Mouse (Mus musculus) cortical plate, adult 2 months (tissue): ENCODE data around the gene Tex30. TPM values are rescaled to one million over a fixed set of nuclear protein-coding genes. Genes with fewer than 3 reads are reported as not detected.
A peak's percentile ranks its signal among the peaks of the same experiment; 100 is the strongest.

Experiments
- H3K27ac ChIP-seq: fragments of 200-500 bp; 2 replicates; pipeline ENCODE4 v1.5.1; 2012; ENCODE audit warnings: low read length, control low read depth, inconsistent platforms; ENCODE audit not compliant: insufficient read depth
- H3K4me1 ChIP-seq: fragments of 200-500 bp; 2 replicates; pipeline ENCODE4 v1.6.1; 2011; ENCODE audit warnings: low read length; ENCODE audit not compliant: control insufficient read depth, insufficient read depth
- H3K4me3 ChIP-seq: fragments of 200-500 bp; 2 replicates; pipeline ENCODE4 v1.5.1; 2011; ENCODE audit warnings: mild to moderate bottlenecking, low read length, control low read depth; ENCODE audit not compliant: insufficient read depth
- CTCF ChIP-seq: fragments of 200-500 bp; IDR thresholded peaks from 2 replicates; pipeline ENCODE4 v1.5.1; 2011; ENCODE audit warnings: mild to moderate bottlenecking, control low read depth, low read length; ENCODE audit not compliant: insufficient read depth; ENCODE audit errors: extremely low read depth
- POLR2A ChIP-seq: fragments of 200-500 bp; IDR thresholded peaks from 2 replicates; pipeline ENCODE4 v1.6.1; 2011; ENCODE audit warnings: mild to moderate bottlenecking, low read length, control low read depth; ENCODE audit not compliant: insufficient read depth; ENCODE audit errors: extremely low read depth
- polyA plus RNA-seq: library from polyadenylated mRNA; depleted of rRNA; stranded (reverse); fragments of >200 nt; gene quantifications from 2 replicates; pipeline ENCODE4 v1.2.3, GENCODE M21; 2012; rRNA removed

Tex30 gene
- 6.5 and 6.6 TPM in 2 replicates for polyA plus RNA-seq

DNA sequence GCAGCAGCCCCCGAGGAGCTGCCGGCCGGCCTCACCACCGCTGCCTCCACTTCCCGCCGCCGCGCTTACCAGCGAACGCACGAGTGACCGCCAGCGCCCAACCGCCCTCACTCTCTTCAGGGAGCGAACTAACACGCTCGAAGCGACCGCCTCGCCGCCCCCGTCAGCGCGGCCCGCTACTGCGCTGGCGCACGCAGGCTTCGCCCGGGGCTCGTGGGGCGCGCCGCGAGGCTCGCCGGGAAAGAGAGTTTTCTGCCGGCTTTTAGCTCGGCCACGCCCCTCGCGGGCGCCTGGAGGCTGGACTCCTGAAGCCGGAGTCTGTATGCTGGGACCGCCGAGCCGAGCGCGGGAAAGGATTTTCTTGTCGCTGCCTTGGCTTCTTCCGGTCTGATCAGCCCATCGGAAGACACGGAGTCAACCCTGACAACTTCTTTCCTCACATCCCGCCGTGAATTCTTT, at the start of gene Tex30:
Gene Tex30 (minus strand): TSS at position 183 of the 459 bp plus-strand sequence.
- TF ChIP-seq CTCF = no peak
- TF ChIP-seq POLR2A = peak; percentile 51; the same call in 1 of the 2 replicates
- H3K27ac ChIP-seq = no peak within 1 kb of the TSS
- no peaks in the 10 kb centered on the region for H3K4me1 ChIP-seq
- H3K4me3 ChIP-seq = peak within 1 kb of the TSS; percentile 41

DNA sequence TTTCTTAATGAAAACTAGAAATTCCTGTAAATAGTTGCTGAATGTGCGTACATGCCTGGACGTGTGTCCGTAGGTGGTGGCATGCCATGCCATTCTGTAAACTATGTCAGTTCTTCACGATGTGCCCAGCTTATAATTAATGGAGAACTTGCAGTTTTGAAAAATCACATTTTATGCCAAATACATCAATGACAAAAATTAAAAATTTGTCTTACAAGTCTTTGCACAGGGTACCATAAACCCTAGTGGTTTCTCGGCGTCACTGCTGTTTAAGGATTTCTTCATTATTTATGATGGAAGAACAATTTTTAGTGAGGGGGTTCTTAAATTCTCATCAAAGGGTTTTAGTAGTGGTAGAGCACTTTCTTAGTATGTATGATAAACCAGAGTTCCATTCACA, 46.5 kb upstream of the Tex30 start:
- TF ChIP-seq CTCF (no peak), POLR2A (no peak)
- H3K27ac ChIP-seq = no peak overlapping the region

DNA sequence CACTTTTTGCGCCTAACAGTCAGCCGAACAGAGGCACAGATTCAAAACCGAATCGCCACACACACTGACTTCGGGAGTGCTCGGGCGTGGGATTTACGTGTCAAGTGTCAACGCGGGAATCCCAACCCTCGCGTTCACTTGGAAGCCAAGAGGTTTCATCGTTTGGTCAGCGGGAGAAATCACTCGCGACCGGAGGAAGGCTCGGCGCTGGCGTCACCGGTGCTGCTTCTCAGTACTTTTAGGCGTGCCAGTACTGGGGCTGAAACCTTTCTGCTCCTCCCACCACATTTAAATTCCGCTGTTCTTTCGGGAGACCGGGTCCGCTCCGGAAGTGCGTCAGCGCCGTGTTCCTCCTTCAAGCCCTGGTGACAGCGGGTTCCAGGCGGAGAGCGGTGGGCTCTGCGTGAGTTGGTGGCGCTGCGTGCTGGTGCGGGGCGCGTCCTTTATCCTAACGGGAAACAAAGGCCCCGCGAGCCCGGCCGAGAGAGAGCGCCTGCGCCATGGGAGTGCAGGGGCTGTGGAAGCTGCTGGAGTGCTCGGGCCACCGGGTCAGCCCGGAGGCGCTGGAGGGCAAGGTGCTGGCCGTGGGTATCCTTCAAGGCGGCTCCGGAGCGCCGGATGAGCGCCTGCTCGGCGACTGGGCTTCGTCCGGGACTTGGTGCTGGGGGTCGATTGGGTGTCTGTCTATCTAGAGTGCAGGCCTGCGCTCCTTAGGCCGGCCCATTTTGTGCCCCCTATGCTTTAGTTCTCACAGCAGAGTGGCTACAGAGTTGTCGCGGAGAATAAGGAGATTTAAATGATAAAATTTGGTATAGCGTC, 45.5 kb upstream of the Tex30 start, which contains the start of gene Ercc5:
Gene Ercc5 (plus strand): TSS at position 182 of the 819 bp plus-strand sequence.
- H3K4me1 ChIP-seq = peaks cover 1% of the 10 kb centered on the region; the same call in 1 of the 2 replicates
- peak within 1 kb of the TSS; percentile 47 for H3K4me3 ChIP-seq
- H3K27ac ChIP-seq = peak within 1 kb of the TSS; percentile 75
- no peak for TF ChIP-seq CTCF
- peak; percentile 87 for TF ChIP-seq POLR2A

More for the DNA sequence above, 46.5 kb upstream of the Tex30 start:
- peak overlapping the region; percentile 47 for H3K4me3 ChIP-seq
- H3K4me1 ChIP-seq = peaks cover 1% of the 10 kb centered on the region; the same call in 1 of the 2 replicates

DNA sequence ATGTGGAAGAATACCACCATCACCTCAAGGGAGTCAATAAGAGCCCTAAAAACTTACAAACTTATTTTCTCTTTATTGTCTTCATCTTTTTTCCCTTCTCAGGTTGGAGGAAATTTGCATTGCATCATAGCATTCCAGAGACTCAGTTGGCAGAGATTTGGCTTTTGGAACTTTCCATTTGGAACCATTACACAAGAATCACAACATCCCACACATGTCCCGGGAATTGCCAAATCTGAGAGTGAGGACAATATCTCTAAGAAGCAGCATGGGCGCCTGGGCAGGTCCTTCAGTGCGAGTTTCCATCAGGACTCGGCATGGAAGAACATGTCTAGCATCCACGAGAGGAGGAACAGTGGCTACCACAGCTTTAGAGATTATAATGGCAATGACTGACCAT, 40.5 kb upstream of the Tex30 start:
- H3K4me1 ChIP-seq = no peaks in the 10 kb centered on the region
- TF ChIP-seq POLR2A = no peak
- TF ChIP-seq CTCF = no peak
- no peak overlapping the region for H3K4me3 ChIP-seq
- no peak overlapping the region; the same call in 1 of the 2 replicates for H3K27ac ChIP-seq

DNA sequence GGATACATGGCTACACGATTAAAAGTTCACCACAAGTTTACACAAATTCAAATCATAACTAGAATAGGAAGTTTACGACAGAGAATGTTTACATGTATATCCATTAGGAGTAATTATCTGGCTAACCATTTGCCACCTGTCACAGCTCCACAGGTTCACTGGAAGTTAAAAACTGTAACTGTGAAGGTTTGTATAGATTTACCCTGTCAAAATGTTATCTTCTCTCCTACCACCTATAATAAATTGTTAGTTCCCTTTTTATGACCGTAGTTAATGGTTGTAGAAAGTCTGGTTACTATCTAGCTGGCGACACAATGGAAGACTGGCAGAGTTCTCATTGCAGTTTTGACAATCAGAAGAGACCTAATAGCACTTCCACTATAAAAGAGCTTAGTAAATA, 38.0 kb upstream of the Tex30 start:
- Histone ChIP-seq H3K27ac (no peak overlapping the region), H3K4me1 (peaks cover 2% of the 10 kb centered on the region), H3K4me3 (no peak overlapping the region)
- TF ChIP-seq CTCF (no peak), POLR2A (no peak)

DNA sequence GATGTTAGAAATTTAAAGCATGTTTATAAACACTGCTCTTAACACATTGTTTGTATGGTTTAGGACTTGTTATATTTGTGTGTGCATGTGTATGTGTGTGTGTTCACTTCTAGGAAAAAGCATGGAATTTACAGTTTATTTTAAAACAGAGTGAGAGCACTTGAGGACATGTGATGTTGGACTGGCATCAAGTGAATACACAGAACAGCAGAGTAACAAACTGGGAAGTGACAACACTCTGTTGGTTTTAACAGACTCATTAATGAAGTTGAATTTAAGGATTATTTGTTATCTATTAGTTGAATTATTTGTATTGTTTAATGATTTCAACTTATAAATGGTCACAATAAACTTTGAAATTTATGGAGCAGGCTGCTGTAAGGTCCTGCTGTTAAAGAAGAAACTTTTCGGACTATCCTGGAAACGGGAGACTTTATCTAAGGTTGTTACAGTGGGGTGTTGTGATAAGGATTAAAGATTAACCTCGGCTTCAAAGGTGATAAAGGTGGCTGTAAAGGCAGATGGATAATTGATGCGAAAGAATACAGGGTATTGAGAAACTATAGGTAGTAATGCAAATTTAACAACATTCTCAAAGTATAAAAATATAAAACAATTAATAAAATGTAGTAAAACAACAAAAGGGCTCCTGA, 27.8 kb upstream of the Tex30 start:
- Histone ChIP-seq H3K4me1 (no peaks in the 10 kb centered on the region), H3K27ac (no peak overlapping the region), H3K4me3 (no peak overlapping the region)
- TF ChIP-seq POLR2A (no peak), CTCF (no peak)

DNA sequence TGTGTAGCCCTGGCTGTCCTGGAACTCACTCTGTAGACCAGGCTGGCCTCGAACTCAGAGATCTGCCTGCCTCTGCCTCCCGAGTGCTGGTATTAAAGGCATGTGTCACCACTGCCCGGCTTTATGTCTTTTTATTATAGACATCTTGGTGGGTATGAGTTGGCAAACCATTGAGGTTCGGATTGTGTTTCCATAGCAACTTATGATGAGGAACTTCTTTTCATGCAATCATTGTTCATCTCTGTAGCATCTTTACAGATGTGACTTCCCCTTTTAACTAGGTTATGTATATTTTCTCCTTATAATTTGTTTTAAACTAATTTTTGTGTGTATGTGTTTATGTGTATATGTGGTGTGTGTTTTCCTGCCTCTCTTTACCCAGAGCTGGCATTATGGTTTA, 23.3 kb upstream of the Tex30 start:
- no peak for TF ChIP-seq POLR2A
- no peak for TF ChIP-seq CTCF
- no peak overlapping the region for H3K4me3 ChIP-seq
- H3K27ac ChIP-seq = no peak overlapping the region
- peaks cover 2% of the 10 kb centered on the region; the same call in 1 of the 2 replicates for H3K4me1 ChIP-seq

DNA sequence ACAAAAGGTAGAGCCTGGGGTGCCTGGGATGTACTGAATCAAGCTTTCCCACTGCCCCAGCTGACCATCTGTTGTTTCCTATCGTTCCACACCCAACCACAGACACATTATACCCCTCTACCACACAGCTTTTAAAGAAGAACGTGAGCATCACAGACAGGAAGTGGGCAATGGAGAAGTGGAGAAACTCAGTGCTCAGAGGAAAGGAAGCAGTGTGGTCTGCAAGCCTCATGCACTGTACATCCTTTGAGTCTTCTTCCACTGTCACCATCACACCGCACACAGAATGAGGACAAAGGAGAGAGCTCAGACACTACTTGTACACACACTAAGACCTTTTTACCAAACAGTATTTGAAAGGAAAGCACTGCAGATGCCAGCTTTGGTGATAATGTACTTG, 20.0 kb upstream of the Tex30 start:
- H3K4me1 ChIP-seq = peaks cover 2% of the 10 kb centered on the region; the same call in 1 of the 2 replicates
- no peak overlapping the region for H3K27ac ChIP-seq
- TF ChIP-seq POLR2A (no peak), CTCF (no peak)
- no peak overlapping the region for H3K4me3 ChIP-seq

DNA sequence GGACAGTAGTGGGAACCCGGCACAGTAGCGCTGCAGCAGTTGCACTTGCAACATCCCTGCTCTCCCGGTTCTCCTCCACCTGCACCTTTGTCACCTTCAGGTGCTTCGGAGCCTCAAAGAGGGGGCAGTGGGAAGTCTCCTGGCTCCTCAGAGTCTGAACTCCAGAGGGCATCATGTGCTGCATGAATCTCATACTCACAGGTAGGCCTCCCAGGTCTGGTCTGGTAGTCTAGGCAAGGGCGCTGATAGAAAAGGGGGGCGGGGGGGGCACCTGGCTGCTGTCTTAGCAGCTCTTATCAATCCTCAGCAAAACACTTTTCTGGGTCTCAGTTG, 17.8 kb upstream of the Tex30 start:
- TF ChIP-seq POLR2A = no peak
- no peak for TF ChIP-seq CTCF
- H3K4me1 ChIP-seq = peaks cover 2% of the 10 kb centered on the region; the same call in 1 of the 2 replicates
- peak overlapping the region; percentile 54 for H3K4me3 ChIP-seq
- H3K27ac ChIP-seq = peak overlapping the region; percentile 14
